Mouse (Mus musculus): ENCODE data around the gene Tenm4.

The Tenm4 gene

GRCm38 (mm10) chr7:96807281-96808058, 636.4 kb downstream of the Tenm4 start:
- DNase-seq (ENCODE audit: low spot score in 2 of 2), result no peak

DNA sequence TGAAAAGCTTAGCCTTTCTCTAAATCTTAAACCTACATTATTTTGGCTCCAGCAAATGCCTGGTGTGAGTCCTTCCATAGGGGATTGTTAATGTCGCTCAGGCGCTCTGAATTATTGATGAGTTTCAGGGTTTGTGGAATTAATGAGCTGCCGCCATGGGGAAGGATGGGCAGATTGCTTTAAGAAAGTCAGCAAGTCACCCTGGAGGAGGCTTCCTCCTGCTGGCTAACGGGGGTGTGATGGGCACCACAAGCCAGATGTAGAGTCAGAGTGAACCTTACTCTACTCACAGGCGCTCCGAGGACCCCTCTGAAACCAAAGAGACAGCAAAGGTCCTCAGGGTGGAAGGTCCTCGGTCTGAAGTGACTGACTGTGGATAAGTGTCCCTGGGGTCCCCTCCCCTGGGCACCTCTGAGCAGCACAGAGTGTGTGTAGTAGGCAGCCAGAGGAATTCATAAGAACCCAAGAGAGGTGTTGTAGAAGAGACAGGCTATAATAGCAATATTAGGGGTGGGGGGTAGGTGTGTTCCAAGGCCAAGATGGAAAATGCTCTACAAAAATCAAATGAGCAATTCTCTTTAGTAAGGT, 637.1 kb downstream of the Tenm4 start:
- no peak for DNase-seq (ENCODE audit: low spot score in 2 of 2)

DNA sequence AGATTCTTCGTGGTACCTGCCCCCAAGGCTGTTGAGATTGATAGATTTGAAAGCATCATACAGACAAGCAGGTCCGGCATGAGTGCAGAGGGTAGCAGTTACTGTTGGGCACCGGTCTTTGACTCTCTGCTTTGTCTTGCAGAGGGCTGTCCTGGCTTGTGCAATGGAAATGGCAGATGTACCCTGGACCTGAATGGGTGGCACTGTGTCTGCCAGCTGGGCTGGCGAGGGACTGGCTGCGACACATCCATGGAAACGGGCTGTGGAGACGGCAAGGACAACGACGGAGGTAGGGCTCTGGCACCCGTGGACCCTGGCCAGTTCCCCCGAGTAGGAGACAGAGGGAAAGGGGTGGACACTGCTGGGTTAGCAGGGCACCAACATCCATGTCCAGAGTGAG, 640.6 kb downstream of the Tenm4 start:
- no peak for DNase-seq (ENCODE audit: low spot score in 2 of 2)

DNA sequence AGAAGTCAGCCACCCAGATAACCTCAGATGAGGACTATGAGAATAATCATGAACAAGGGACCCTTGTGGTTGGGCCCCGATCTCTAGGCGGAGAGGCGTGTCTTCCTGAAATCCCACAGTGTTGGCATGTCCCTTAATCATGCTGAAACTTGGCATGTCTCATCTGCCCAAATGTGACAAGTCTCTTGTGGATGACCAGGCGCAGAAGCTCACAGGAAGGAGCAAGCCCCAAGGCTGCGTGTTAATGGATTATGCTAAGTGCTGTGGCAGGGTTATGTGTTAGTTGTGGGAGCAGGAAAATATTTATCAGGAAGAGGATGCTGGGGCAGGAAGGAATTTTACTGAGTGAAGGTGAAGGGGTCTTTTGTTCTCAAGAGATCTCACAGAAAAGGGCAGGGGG, 642.0 kb downstream of the Tenm4 start:
- no peak for DNase-seq (ENCODE audit: low spot score in 2 of 2)

DNA sequence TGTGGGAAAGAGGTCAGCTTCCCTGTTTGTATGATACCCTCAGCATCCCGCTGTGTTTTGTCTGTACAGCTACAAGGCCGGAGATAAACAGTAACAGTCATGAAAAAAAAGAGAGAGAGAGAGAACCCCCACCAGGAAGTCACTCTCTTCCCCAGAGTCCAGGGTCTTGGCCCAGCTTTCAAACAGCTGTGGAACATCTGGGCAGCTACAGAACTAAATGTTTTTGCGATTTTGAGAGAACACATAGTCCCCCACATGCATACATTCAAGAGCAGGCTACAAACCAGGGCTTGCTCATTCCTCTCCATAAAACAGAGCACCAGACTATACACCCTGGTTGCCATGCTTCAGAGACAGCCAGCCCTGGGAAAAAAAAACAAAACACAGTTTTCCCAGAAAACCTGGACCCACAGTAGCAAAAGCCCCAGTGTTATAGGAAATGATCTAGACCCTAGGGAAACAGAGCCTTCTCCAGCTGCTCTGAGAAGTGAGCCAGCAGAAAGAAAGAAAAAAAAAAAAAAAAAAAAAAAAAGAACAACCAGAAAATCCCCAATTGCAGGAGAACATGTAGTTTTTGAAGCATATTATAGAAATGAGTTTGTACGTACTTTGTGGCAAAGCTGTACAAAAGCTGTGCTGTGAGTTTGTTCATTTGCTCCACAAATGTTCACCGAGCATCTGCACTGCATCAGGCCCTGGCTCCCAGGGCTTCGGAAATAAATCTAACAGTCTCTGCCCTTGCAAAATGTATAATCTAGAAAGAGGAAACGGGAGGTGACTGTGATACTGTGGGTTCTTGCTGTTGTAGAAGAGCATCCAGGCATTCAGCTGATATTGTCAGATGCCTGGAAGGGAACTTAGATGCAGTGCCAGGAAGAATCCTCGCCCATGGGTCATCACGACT, 642.7 kb downstream of the Tenm4 start:
- DNase-seq (ENCODE audit: low spot score in 2 of 2), result no peak

GRCm38 (mm10) chr7:96814581-96814980, 643.5 kb downstream of the Tenm4 start:
- DNase-seq (ENCODE audit: low spot score in 2 of 2), result no peak

GRCm38 (mm10) chr7:96817030-96817674, 646.1 kb downstream of the Tenm4 start:
- no peak for DNase-seq (ENCODE audit: low spot score in 2 of 2)

GRCm38 (mm10) chr7:96818236-96818916, 647.3 kb downstream of the Tenm4 start:
- DNase-seq (ENCODE audit: low spot score in 2 of 2), result no peak

DNA sequence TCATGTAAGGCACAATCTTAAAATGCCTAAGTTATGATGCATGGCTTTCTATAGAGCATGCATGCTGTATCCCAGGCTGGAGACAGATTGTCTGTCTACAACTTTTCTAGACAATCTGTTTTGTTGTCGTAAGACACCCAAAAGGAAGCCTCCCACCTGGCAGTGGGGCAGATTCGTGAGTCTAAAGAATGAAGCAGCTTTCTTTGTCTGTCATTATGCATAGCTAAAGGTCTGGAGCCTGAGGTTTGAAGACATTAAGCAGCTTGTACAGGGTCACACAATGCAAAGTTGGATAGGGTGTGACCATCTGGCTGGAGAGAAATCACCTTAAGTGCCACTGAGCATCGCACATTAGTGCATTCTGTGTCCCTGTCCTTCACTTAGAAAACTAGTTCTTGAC, 648.5 kb downstream of the Tenm4 start:
- DNase-seq (ENCODE audit: low spot score in 2 of 2), result peak in 1 of 2 experiments; percentile 55

- DNase-seq (ENCODE audit: low spot score in 2 of 2), result no peak
These were observed 649.3 kb downstream of the Tenm4 start for GRCm38 (mm10) chr7:96820343-96820742.

- DNase-seq (ENCODE audit: low spot score in 2 of 2), result no peak
These were observed 655.1 kb downstream of the Tenm4 start for GRCm38 (mm10) chr7:96826101-96826500.

GRCm38 (mm10) chr7:96826672-96827071, 655.6 kb downstream of the Tenm4 start:
- DNase-seq (ENCODE audit: low spot score in 2 of 2), result no peak

DNA sequence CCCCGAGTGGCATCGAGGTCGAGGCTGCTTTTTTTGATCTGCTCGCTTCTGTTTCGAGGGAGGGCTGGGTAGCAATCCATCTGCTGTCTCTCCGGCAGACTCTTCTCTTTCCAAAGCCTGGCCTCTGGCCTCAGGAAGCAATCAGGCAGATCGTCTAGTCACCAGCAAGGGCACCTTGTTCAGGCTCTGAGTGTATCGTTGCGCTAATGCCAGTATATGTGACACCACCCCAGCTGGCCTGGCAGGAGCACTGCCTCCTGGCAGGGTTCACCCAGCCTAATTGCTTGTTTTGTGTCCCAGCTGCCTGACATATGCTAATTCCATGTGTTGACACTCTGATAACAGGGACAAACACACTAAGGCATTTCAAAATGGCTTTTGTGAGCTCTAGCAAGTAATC, 661.5 kb downstream of the Tenm4 start:
- DNase-seq (ENCODE audit: low spot score in 2 of 2), result no peak

GRCm38 (mm10) chr7:96833012-96833411, 662.0 kb downstream of the Tenm4 start:
- no peak for DNase-seq (ENCODE audit: low spot score in 2 of 2)

- DNase-seq (ENCODE audit: low spot score in 2 of 2), result no peak
These were observed 663.7 kb downstream of the Tenm4 start for GRCm38 (mm10) chr7:96834681-96835289.

- no peak for DNase-seq (ENCODE audit: low spot score in 2 of 2)
These were observed 664.3 kb downstream of the Tenm4 start for GRCm38 (mm10) chr7:96835313-96835712.

- DNase-seq (ENCODE audit: low spot score in 2 of 2), result peak in 1 of 2 experiments; percentile 59
These were observed 667.3 kb downstream of the Tenm4 start for GRCm38 (mm10) chr7:96838271-96838841.

GRCm38 (mm10) chr7:96838926-96839325, 667.9 kb downstream of the Tenm4 start:
- peak; percentile 65 for DNase-seq (ENCODE audit: low spot score in 2 of 2)

DNA sequence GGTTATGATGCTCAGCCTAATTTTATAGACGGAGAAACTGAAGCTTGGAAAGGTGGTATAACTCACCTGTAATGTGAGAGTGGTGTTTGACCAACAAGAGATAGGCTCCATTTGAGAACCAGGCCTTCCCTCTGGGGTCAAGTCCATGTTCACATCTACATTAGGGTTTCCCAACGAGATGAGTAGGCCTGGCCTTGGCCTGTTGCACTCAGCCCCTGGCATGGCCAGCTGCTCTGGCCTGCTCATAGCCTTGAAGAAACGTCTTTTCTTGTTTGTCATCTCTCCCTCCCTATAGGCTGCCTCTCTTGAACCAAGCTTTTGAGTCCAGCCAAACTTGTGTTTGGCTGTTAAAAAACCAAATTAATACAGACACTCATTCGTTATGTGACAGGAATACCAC, 668.5 kb downstream of the Tenm4 start:
- DNase-seq (ENCODE audit: low spot score in 2 of 2), result no peak

- DNase-seq (ENCODE audit: low spot score in 2 of 2), result no peak
These were observed 671.6 kb downstream of the Tenm4 start for GRCm38 (mm10) chr7:96842477-96843255.

Data from left cerebral cortex, adult 9 months (tissue).